Comparison of ENCODE assay signal across 16 mouse cellular contexts in genomic region chr19:15964533-15964932, GRCm38 (mm10). TPM values are rescaled to one million over a fixed set of nuclear protein-coding genes. Genes with fewer than 3 reads are reported as not detected.
A peak's percentile ranks its signal among the peaks of the same experiment; 100 is the strongest.
DNase-seq lines count a peak whose midpoint lies in the region; ATAC-seq and TF ChIP-seq lines count a peak whose summit lies in the region.
"Had no signal": no experiment of that assay in that cellular context is flagged by ENCODE, and none has a peak within 500 bp of the region (broad histone marks: within the 10 kb centered on the region; RNA-seq: fewer than 3 reads in every experiment).

No protein-coding gene starts in this region.

- H3K4me2 ChIP-seq in forebrain, embryonic 13.5 days = no peak overlapping the region
- no peak overlapping the region for H3K4me2 ChIP-seq in forebrain, embryonic 11.5 days (ENCODE audit: low read depth, low read length, severe bottlenecking)
- no peak overlapping the region for H3K4me2 ChIP-seq in intestine, embryonic 16.5 days (ENCODE audit: low read depth, low read length)
- no peak overlapping the region for H3K4me2 ChIP-seq in intestine, postnatal 0 days (replicated peaks; ENCODE audit: low read depth)
- no peak overlapping the region for H3K4me2 ChIP-seq in neural tube, embryonic 13.5 days
- H3K4me2 ChIP-seq in neural tube, embryonic 15.5 days = no peak overlapping the region
- H3K4me2 ChIP-seq: embryonic facial prominence, embryonic 13.5 days; heart, embryonic 15.5 days; lung, embryonic 14.5 days; midbrain, embryonic 12.5 days; stomach, embryonic 15.5 days had no signal

- H3K36me3 ChIP-seq in forebrain, embryonic 13.5 days (ENCODE audit: poor library complexity, severe bottlenecking) = peaks cover 84% of the 10 kb centered on the region
- H3K36me3 ChIP-seq in forebrain, embryonic 11.5 days (ENCODE audit: control insufficient read depth, insufficient read depth, low read length) = peaks cover 11% of the 10 kb centered on the region; the same call in 1 of the 2 replicates
- H3K36me3 ChIP-seq in intestine, embryonic 16.5 days (ENCODE audit: control insufficient read depth, insufficient read depth, low read length) = 0 out of 2 replicates have a peak, but pooled peaks cover 4% of the 10 kb centered on the region
- peaks cover 11% of the 10 kb centered on the region for H3K36me3 ChIP-seq in intestine, postnatal 0 days (ENCODE audit: control insufficient read depth, insufficient read depth)
- peaks cover 82% of the 10 kb centered on the region for H3K36me3 ChIP-seq in neural tube, embryonic 13.5 days
- peaks cover 62% of the 10 kb centered on the region for H3K36me3 ChIP-seq in neural tube, embryonic 15.5 days
- no peaks in the 10 kb centered on the region for H3K36me3 ChIP-seq in splenic B cell, adult 2 months (ENCODE audit: control insufficient read depth, insufficient read depth, low read length, poor library complexity, severe bottlenecking)

- ATAC-seq in forebrain, embryonic 13.5 days = peak; percentile 31; the same call in 1 of the 2 replicates
- ATAC-seq in forebrain, embryonic 11.5 days (replicated peaks; ENCODE audit: low FRiP score) = no peak
- 0 out of 2 replicates have a peak, but pooled peaks have one; percentile 33 for ATAC-seq in intestine, embryonic 16.5 days
- no peak for ATAC-seq in intestine, postnatal 0 days
- 0 out of 2 replicates have a peak, but pooled peaks have one; percentile 11 for ATAC-seq in neural tube, embryonic 13.5 days (ENCODE audit: low read depth)
- ATAC-seq in neural tube, embryonic 15.5 days (ENCODE audit: low FRiP score) = no peak

- 91% methylated on average over 7 of the region's 7 CpGs for WGBS in forebrain, embryonic 13.5 days
- 95% methylated on average over 7 of the region's 7 CpGs for WGBS in forebrain, embryonic 11.5 days
- 89% methylated on average over 7 of the region's 7 CpGs for WGBS in intestine, embryonic 16.5 days
- WGBS in intestine, postnatal 0 days = 89% methylated on average over 7 of the region's 7 CpGs
- WGBS in neural tube, embryonic 13.5 days = 88% methylated on average over 7 of the region's 7 CpGs
- WGBS in neural tube, embryonic 15.5 days = 89% methylated on average over 7 of the region's 7 CpGs

- no peaks in the 10 kb centered on the region for H3K27me3 ChIP-seq in forebrain, embryonic 13.5 days
- H3K27me3 ChIP-seq in forebrain, embryonic 11.5 days (ENCODE audit: control insufficient read depth, insufficient read depth, low read length) = no peaks in the 10 kb centered on the region
- no peaks in the 10 kb centered on the region for H3K27me3 ChIP-seq in intestine, embryonic 16.5 days (replicated peaks; ENCODE audit: control insufficient read depth, insufficient read depth, low read length)
- H3K27me3 ChIP-seq in intestine, postnatal 0 days (replicated peaks; ENCODE audit: control insufficient read depth, insufficient read depth, low read length) = no peaks in the 10 kb centered on the region
- H3K27me3 ChIP-seq in neural tube, embryonic 13.5 days = no peaks in the 10 kb centered on the region
- no peaks in the 10 kb centered on the region for H3K27me3 ChIP-seq in neural tube, embryonic 15.5 days (replicated peaks)
- no peaks in the 10 kb centered on the region for H3K27me3 ChIP-seq in splenic B cell, adult 2 months (ENCODE audit: control insufficient read depth, insufficient read depth, low read length, poor library complexity, severe bottlenecking)
- H3K27me3 ChIP-seq: embryonic facial prominence, embryonic 13.5 days; heart, embryonic 15.5 days; midbrain, embryonic 12.5 days; stomach, embryonic 15.5 days had no signal

- no peak overlapping the region for H3K4me3 ChIP-seq in forebrain, embryonic 13.5 days
- no peak overlapping the region for H3K4me3 ChIP-seq in forebrain, embryonic 11.5 days (ENCODE audit: low read depth, low read length)
- H3K4me3 ChIP-seq in intestine, embryonic 16.5 days (ENCODE audit: low read length) = no peak overlapping the region
- H3K4me3 ChIP-seq in intestine, postnatal 0 days (ENCODE audit: low read depth, low read length) = no peak overlapping the region
- H3K4me3 ChIP-seq in neural tube, embryonic 13.5 days = no peak overlapping the region
- no peak overlapping the region for H3K4me3 ChIP-seq in neural tube, embryonic 15.5 days (replicated peaks)
- H3K4me3 ChIP-seq: embryonic facial prominence, embryonic 13.5 days; forebrain, embryonic 10.5 days; heart, embryonic 10.5 days; heart, embryonic 15.5 days; midbrain, embryonic 12.5 days; stomach, embryonic 15.5 days had no signal

- H3K9me3 ChIP-seq in forebrain, embryonic 13.5 days (replicated peaks) = no peaks in the 10 kb centered on the region
- no peaks in the 10 kb centered on the region for H3K9me3 ChIP-seq in forebrain, embryonic 11.5 days (ENCODE audit: control insufficient read depth, low read length)
- no peaks in the 10 kb centered on the region for H3K9me3 ChIP-seq in intestine, embryonic 16.5 days (ENCODE audit: control insufficient read depth, low read length)
- H3K9me3 ChIP-seq in intestine, postnatal 0 days (ENCODE audit: control insufficient read depth) = no peaks in the 10 kb centered on the region
- no peaks in the 10 kb centered on the region for H3K9me3 ChIP-seq in neural tube, embryonic 13.5 days
- H3K9me3 ChIP-seq in neural tube, embryonic 15.5 days (replicated peaks) = no peaks in the 10 kb centered on the region
- H3K9me3 ChIP-seq: embryonic facial prominence, embryonic 13.5 days; forebrain, embryonic 10.5 days; heart, embryonic 10.5 days; heart, embryonic 15.5 days; midbrain, embryonic 12.5 days; stomach, embryonic 15.5 days had no signal

- TF ChIP-seq CTCF in intestine, postnatal 0 days (IDR thresholded peaks at IDR 0.05; ENCODE audit: low read depth) = no peak

- intact Hi-C loops in left cerebral cortex, postnatal 25 days (cut with DNase I) = loop anchor here (5.0 kb wide), 1 partner anchor 42 kb away; no protein-coding TSS in a partner anchor

- H3K4me1 ChIP-seq in forebrain, embryonic 13.5 days = no peaks in the 10 kb centered on the region
- H3K4me1 ChIP-seq in forebrain, embryonic 11.5 days (replicated peaks; ENCODE audit: control insufficient read depth, insufficient read depth, low read length) = no peaks in the 10 kb centered on the region
- no peaks in the 10 kb centered on the region for H3K4me1 ChIP-seq in intestine, embryonic 16.5 days (ENCODE audit: control insufficient read depth, insufficient read depth, low read length)
- H3K4me1 ChIP-seq in intestine, postnatal 0 days (replicated peaks; ENCODE audit: control insufficient read depth, insufficient read depth, low read length) = no peaks in the 10 kb centered on the region
- no peaks in the 10 kb centered on the region for H3K4me1 ChIP-seq in neural tube, embryonic 13.5 days (replicated peaks)
- H3K4me1 ChIP-seq in neural tube, embryonic 15.5 days = no peaks in the 10 kb centered on the region
- H3K4me1 ChIP-seq: embryonic facial prominence, embryonic 13.5 days; forebrain, embryonic 10.5 days; heart, embryonic 10.5 days; midbrain, embryonic 12.5 days; stomach, embryonic 15.5 days had no signal

- DNase-seq in forebrain, embryonic 11.5 days (ENCODE audit: low spot score) = no peak
- peak; percentile 48 for DNase-seq in splenic B cell, adult 2 months (ENCODE audit: low read depth, low spot score)
- DNase-seq in left cerebral cortex, postnatal 25 days (ENCODE audit: low spot score in 2 of 2) = no peak
- DNase-seq: adrenal gland, postnatal 25 days had no signal

- no peak overlapping the region for H3K27ac ChIP-seq in forebrain, embryonic 13.5 days
- no peak overlapping the region for H3K27ac ChIP-seq in forebrain, embryonic 11.5 days (ENCODE audit: low read depth, low read length)
- H3K27ac ChIP-seq in intestine, embryonic 16.5 days (ENCODE audit: low read length) = no peak overlapping the region
- H3K27ac ChIP-seq in intestine, postnatal 0 days (ENCODE audit: low read depth, low read length) = no peak overlapping the region
- no peak overlapping the region for H3K27ac ChIP-seq in neural tube, embryonic 13.5 days (replicated peaks)
- H3K27ac ChIP-seq in neural tube, embryonic 15.5 days (replicated peaks) = no peak overlapping the region
- H3K27ac ChIP-seq: embryonic facial prominence, embryonic 13.5 days; forebrain, embryonic 10.5 days; heart, embryonic 10.5 days; heart, embryonic 15.5 days; midbrain, embryonic 12.5 days; stomach, embryonic 15.5 days had no signal

- H3K9ac ChIP-seq in forebrain, embryonic 13.5 days = no peak overlapping the region
- H3K9ac ChIP-seq in forebrain, embryonic 11.5 days (ENCODE audit: low read length) = no peak overlapping the region
- H3K9ac ChIP-seq in intestine, embryonic 16.5 days (ENCODE audit: low read depth, low read length) = no peak overlapping the region
- no peak overlapping the region for H3K9ac ChIP-seq in intestine, postnatal 0 days (ENCODE audit: low read depth, low read length)
- no peak overlapping the region for H3K9ac ChIP-seq in neural tube, embryonic 13.5 days
- no peak overlapping the region for H3K9ac ChIP-seq in neural tube, embryonic 15.5 days (replicated peaks)
- H3K9ac ChIP-seq: embryonic facial prominence, embryonic 13.5 days; heart, embryonic 15.5 days; lung, embryonic 14.5 days; midbrain, embryonic 12.5 days; stomach, embryonic 15.5 days had no signal

RNA-seq across cellular contexts. Expression of gene Psat1, which starts 17.4 kb away (rescaled TPM):
- polyA plus RNA-seq in forebrain, embryonic 13.5 days (2015; fragmentation: Nextera tagmentation; extraction: Ambion mirVana) = 178 and 188 TPM in 2 replicates
- polyA plus RNA-seq in forebrain, embryonic 11.5 days (2014; fragmentation: Nextera tagmentation; extraction: Ambion mirVana) = 137 and 142 TPM in 2 replicates
- polyA plus RNA-seq in intestine, embryonic 16.5 days (2015; fragmentation: Nextera tagmentation; extraction: Ambion mirVana) = 65.1 and 73.5 TPM in 2 replicates
- polyA plus RNA-seq in intestine, postnatal 0 days (2015; fragmentation: Nextera tagmentation; extraction: Ambion mirVana) = 13.0 and 15.3 TPM in 2 replicates
- 76.2 and 83.5 TPM in 2 replicates for polyA plus RNA-seq in neural tube, embryonic 13.5 days (2015; fragmentation: Nextera tagmentation; extraction: Ambion mirVana)
- polyA plus RNA-seq in neural tube, embryonic 15.5 days (2015; fragmentation: Nextera tagmentation; extraction: Ambion mirVana) = 61.6 and 79.9 TPM in 2 replicates
- total RNA-seq in left cerebral cortex, postnatal 25 days (2021) = 100 to 1,000 TPM; 110 to 116 TPM

RNA-seq across cellular contexts. Expression of gene Cep78, which starts 20.3 kb away (rescaled TPM):
- 49.9 and 57.5 TPM in 2 replicates for polyA plus RNA-seq in forebrain, embryonic 13.5 days (2015; fragmentation: Nextera tagmentation; extraction: Ambion mirVana)
- 68.7 TPM in 2 replicates for polyA plus RNA-seq in forebrain, embryonic 11.5 days (2014; fragmentation: Nextera tagmentation; extraction: Ambion mirVana)
- 11.6 and 14.4 TPM in 2 replicates for polyA plus RNA-seq in intestine, embryonic 16.5 days (2015; fragmentation: Nextera tagmentation; extraction: Ambion mirVana)
- polyA plus RNA-seq in intestine, postnatal 0 days (2015; fragmentation: Nextera tagmentation; extraction: Ambion mirVana) = 3.8 and 4.3 TPM in 2 replicates
- polyA plus RNA-seq in neural tube, embryonic 13.5 days (2015; fragmentation: Nextera tagmentation; extraction: Ambion mirVana) = 40.6 and 42.3 TPM in 2 replicates
- polyA plus RNA-seq in neural tube, embryonic 15.5 days (2015; fragmentation: Nextera tagmentation; extraction: Ambion mirVana) = 25.7 and 25.9 TPM in 2 replicates
- 10 to 100 TPM; 10.3 to 11.6 TPM for total RNA-seq in left cerebral cortex, postnatal 25 days (2021)

Comparison
In these comparisons a context has a peak if more than half of its experiments do, and no peak if none do; other contexts are left out.
1. ATAC-seq: peak in forebrain, embryonic 13.5 days (single experiment), intestine, embryonic 16.5 days (single experiment) and neural tube, embryonic 13.5 days (single experiment); none in forebrain, embryonic 11.5 days (single experiment), intestine, postnatal 0 days (single experiment) and neural tube, embryonic 15.5 days (single experiment).